Mouse (Mus musculus) forelimb bud, embryonic 11.5 days (tissue): ENCODE measurements around the gene Klhl26.

Source experiments
- DNase-seq: peaks from one replicate; pipeline ENCODE4 v3.0.0-alpha.2; 2012; ENCODE audit warnings: low read depth, low spot score

The Klhl26 gene

GRCm38 (mm10) chr8:70477269-70477982 lies 658 bp upstream of the Klhl26 start:
- DNase-seq, result peak; percentile 51

DNA sequence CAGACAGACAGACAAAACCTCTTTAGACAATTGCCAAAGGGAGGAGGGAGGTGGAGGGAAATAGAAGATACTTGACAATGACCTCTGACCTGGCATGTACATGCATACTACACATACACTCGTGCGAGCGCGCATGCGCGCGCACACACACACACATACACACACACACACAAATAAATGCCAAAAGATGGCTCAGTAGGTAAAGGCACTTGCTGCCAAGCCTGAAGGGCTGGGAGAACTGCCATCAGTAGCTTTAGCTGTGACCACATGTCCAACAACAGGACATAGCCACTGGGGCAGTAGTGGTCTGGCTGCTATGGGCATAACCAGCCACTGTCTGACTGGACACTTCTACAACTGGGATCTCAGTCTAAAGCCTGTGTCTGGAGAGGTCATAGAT lies 4.9 kb downstream of the Klhl26 start:
- no peak for DNase-seq

DNA sequence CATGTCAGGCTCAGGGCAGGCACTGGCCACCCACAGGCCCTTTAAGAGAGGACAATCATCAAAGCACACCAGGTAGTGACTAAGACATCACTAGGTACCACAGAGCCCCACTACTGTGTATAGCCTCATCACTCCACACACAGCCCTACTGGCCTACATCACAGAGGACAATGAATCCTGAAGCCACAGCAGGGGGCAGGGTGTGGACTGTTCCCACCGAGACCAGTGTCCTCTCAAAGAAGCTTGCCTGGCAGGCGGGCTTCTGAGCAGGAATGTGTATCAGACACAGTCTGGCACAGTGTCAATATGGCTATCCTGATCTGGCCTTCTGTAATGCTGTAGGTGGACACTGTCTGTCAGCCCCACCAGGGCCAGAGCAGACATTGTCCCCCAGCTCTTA lies 6.8 kb downstream of the Klhl26 start:
- DNase-seq, result no peak

- no peak for DNase-seq
Observed at GRCm38 (mm10) chr8:70469295-70469916, 7.4 kb downstream of the Klhl26 start.

GRCm38 (mm10) chr8:70468733-70469132 lies 8.0 kb downstream of the Klhl26 start:
- DNase-seq, result no peak

GRCm38 (mm10) chr8:70467907-70468306 lies 8.9 kb downstream of the Klhl26 start:
- no peak for DNase-seq

GRCm38 (mm10) chr8:70467229-70467725 lies 9.5 kb downstream of the Klhl26 start:
- no peak for DNase-seq

GRCm38 (mm10) chr8:70466771-70467170 lies 10.0 kb downstream of the Klhl26 start:
- DNase-seq, result no peak

DNA sequence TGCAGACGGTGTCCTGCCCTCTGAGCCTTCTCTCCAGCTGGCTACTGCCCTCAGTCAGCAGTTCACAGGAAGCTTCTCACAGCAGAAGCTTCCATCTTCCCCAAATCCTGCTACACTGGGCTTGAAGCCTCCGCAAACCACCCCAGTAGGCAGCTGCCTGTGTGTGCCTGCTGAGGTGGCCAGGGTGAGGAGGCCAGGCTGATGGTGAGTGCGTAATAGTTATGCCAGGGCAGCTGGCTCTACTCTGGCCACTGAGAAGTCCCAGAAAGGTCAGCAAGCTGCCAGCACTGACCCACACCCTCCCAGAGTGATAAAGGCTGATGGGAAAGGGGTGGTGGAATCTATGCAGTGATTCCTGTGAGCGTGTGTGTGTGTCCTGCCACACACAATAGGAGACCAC lies 10.5 kb downstream of the Klhl26 start:
- no peak for DNase-seq

DNA sequence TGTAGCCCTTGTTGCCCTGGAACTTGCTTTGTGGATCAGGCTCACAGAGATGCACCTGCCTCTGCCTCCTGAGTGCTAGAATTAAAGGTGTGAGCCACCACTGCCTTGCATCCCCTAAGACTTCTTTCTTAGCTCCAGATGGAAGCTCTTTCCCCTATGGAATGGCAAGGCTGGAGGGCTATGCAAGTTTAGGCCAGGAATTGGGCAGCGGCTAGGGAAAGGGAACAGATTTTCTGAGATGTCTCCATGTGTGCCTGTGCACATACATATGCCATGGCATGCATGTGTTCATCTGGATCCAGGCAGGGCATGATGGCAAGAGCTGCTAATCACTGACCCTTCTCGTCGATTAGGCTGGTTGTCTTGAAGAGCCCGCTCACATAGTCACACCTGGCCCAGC lies 11.1 kb downstream of the Klhl26 start:
- DNase-seq, result no peak

- no peak for DNase-seq
Observed at GRCm38 (mm10) chr8:70464162-70464561, 12.6 kb downstream of the Klhl26 start.

- DNase-seq, result peak; percentile 23
Observed at GRCm38 (mm10) chr8:70463306-70463705, 13.5 kb downstream of the Klhl26 start.

GRCm38 (mm10) chr8:70462516-70462813 lies 14.3 kb downstream of the Klhl26 start:
- no peak for DNase-seq

- no peak for DNase-seq
Observed at GRCm38 (mm10) chr8:70461765-70462515, 14.8 kb downstream of the Klhl26 start.

- no peak for DNase-seq
Observed at GRCm38 (mm10) chr8:70460606-70461005, 16.2 kb downstream of the Klhl26 start.

GRCm38 (mm10) chr8:70460199-70460598 lies 16.6 kb downstream of the Klhl26 start:
- no peak for DNase-seq

DNA sequence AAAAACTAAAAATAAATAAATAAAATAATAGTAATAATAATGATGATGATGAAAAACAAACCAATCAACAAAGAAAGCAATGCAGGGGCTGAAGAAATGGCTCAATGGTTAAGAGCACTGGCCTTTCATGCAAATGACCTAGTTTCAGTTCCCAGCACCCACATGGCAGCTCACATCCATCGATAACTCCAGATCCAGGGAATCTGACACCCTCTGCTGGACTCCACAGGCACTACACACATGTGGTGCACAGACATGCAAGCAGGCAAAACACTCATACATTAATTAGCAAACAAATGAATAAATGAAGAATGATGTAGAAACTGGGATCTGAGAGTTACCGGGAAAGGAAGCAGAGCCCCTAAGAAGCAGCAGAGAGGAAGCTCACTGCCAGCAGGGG lies 17.1 kb downstream of the Klhl26 start:
- DNase-seq, result no peak

GRCm38 (mm10) chr8:70458462-70458861 lies 18.3 kb downstream of the Klhl26 start:
- DNase-seq, result no peak

- no peak for DNase-seq
Observed at GRCm38 (mm10) chr8:70457882-70458281, 18.9 kb downstream of the Klhl26 start.

GRCm38 (mm10) chr8:70456996-70457395 lies 19.8 kb downstream of the Klhl26 start:
- DNase-seq, result no peak

DNA sequence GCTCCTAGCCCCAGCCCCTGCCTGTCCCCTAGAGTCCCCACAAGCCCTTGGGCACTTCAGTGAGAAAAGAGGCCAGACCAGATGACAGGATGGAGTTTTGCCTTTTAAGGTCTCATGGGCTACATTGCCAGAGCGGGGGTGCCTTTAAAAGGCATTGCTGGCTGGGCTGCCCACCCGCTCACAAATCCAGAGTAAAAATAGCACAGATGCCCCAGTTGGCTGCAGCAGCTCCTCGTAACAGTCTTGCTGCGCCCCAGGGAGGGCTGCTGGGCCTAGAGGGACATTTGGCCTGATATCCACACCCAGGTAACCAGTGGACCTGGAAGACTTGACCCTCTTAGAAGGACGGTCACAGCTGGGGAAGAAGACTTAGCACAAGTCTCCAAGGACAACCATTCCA lies 22.9 kb downstream of the Klhl26 start:
- DNase-seq, result no peak

- no peak for DNase-seq
Observed at GRCm38 (mm10) chr8:70452196-70452966, 24.4 kb downstream of the Klhl26 start.
